Mouse (Mus musculus) intestine, embryonic 16.5 days (tissue): ENCODE data around the gene Cadm2. TPM values are rescaled to one million over a fixed set of nuclear protein-coding genes. Genes with fewer than 3 reads are reported as not detected.

ENCODE experiments used
- ATAC-seq: fragments of 200-750 bp; cut with Nextera tagmentation; 2 replicates; pipeline ENCODE4 v1.8.0; 2017; ENCODE audit warnings: moderate TSS enrichment, moderate library complexity
- H3K27ac ChIP-seq: fragments of 300-500 bp; sonication (generic); 2 replicates; pipeline ENCODE4 v1.5.1; 2014; ENCODE audit warnings: mild to moderate bottlenecking, low read length
- H3K27me3 ChIP-seq: fragments of 300-500 bp; sonication (generic); replicated peaks from 2 replicates; pipeline ENCODE4 v1.6.1; 2014; ENCODE audit warnings: low read length, control low read depth, mixed read lengths; ENCODE audit not compliant: control insufficient read depth, insufficient read depth
- H3K36me3 ChIP-seq: fragments of 300-500 bp; sonication (generic); 2 replicates; pipeline ENCODE4 v1.6.1; 2014; ENCODE audit warnings: low read length, control low read depth; ENCODE audit not compliant: control insufficient read depth, insufficient read depth
- H3K4me1 ChIP-seq: fragments of 300-500 bp; sonication (generic); 2 replicates; pipeline ENCODE4 v1.6.1; 2014; ENCODE audit warnings: low read length, control low read depth, mixed read lengths; ENCODE audit not compliant: control insufficient read depth, insufficient read depth
- H3K4me2 ChIP-seq: fragments of 300-500 bp; sonication (generic); 2 replicates; pipeline ENCODE4 v1.6.1; 2014; ENCODE audit warnings: low read depth, low read length, control low read depth
- H3K4me3 ChIP-seq: fragments of 300-500 bp; sonication (generic); 2 replicates; pipeline ENCODE4 v1.5.1; 2014; ENCODE audit warnings: mild to moderate bottlenecking, low read length
- H3K9ac ChIP-seq: fragments of 300-500 bp; sonication (generic); 2 replicates; pipeline ENCODE4 v1.6.1; 2014; ENCODE audit warnings: low read depth, low read length
- H3K9me3 ChIP-seq: fragments of 300-500 bp; sonication (generic); 2 replicates; pipeline ENCODE4 v1.6.1; 2016; ENCODE audit warnings: low read length, control low read depth; ENCODE audit not compliant: control insufficient read depth
- WGBS: fragments of 180-500 bp; shearing (Covaris S2); extraction: QIAGEN DNeasy Blood & Tissue Kit; methylation state at CpG from one replicate; pipeline ENCODE4 v1.1.7; 2014; 5-methylcytosine and 5-hydroxymethylcytosine counted together
- polyA plus RNA-seq: library from polyadenylated mRNA; unstranded; fragments of >200 nt; fragmentation: Nextera tagmentation; extraction: Ambion mirVana; gene quantifications from 2 replicates; pipeline ENCODE4 v1.2.1, GENCODE M21; 2015

Cadm2 gene
- polyA plus RNA-seq, 1 experiment from 2014 or later = 0.24 TPM

DNA sequence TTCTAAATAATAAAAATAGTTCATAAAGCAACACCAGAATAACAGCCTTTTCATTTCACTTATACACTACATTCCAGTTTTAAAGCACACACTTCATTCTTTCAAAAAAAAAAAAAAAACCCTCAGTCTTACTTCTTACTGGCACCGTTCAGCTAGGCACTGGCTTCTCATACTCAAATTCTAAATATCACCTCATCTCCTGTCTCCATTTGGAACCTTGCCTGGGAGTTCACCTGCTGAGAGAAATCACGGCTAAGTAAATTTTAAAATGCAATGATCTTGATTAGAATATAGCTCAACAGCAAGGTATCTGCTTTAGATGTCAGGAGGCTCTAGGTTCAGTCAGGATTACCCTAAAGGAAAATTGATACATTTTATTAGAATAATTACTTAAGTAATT lies 210.2 kb downstream of the Cadm2 start:
- Histone ChIP-seq H3K27me3 (no peaks in the 10 kb centered on the region), H3K4me1 (no peaks in the 10 kb centered on the region), H3K4me2 (no peak overlapping the region), H3K36me3 (no peaks in the 10 kb centered on the region), H3K27ac (no peak overlapping the region), H3K9me3 (no peaks in the 10 kb centered on the region), H3K4me3 (no peak overlapping the region), H3K9ac (no peak overlapping the region)
- WGBS = 70% methylated on average over 2 of the region's 2 CpGs
- ATAC-seq = no peak

DNA sequence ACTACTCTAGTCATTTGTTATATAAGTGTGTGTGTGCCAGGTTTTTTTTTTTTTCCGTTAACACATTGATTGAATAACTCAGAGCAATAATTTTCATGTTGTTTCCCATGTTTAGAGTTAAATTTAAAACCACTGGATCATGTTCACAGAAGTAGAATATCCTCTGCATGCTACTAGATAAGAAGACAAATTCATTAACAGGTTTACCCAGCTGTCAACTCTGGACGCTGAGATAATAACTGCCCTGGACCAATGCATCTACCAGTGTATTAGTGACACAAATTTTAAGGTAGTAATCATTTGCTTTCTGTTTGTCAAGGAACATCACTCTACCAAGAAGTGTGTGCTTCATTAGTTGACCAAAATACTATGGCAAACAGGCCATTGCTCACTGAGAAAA lies 253.0 kb downstream of the Cadm2 start:
- H3K4me1 ChIP-seq = no peaks in the 10 kb centered on the region
- no peak overlapping the region for H3K4me2 ChIP-seq
- no peak overlapping the region for H3K4me3 ChIP-seq
- WGBS = 76% methylated on average over 2 of the region's 2 CpGs
- no peak overlapping the region for H3K9ac ChIP-seq
- no peak for ATAC-seq
- H3K36me3 ChIP-seq = no peaks in the 10 kb centered on the region
- no peak overlapping the region for H3K27ac ChIP-seq
- H3K27me3 ChIP-seq = no peaks in the 10 kb centered on the region
- no peaks in the 10 kb centered on the region for H3K9me3 ChIP-seq

DNA sequence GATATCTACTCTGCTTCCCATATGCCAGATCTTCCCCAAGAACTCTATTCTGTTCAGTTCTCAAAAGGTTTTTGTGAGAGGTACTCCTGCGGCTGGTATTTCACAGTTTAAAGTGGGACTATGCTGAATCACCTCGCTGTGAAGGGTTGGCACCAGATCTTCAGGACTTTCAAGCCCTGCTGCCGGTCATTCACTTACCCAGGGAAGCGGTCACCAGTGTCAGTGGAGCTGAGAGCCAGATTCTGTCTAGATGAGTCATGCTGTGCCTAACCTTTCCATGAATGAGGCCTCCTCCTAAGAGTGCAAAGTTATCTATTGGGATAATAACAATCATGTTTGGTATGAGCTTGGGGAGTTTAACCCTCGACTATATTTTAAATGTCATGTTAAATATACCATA lies 272.7 kb downstream of the Cadm2 start:
- Histone ChIP-seq H3K4me2 (no peak overlapping the region), H3K36me3 (no peaks in the 10 kb centered on the region), H3K27ac (no peak overlapping the region), H3K4me1 (no peaks in the 10 kb centered on the region), H3K4me3 (no peak overlapping the region), H3K9ac (no peak overlapping the region), H3K9me3 (no peaks in the 10 kb centered on the region), H3K27me3 (no peaks in the 10 kb centered on the region)
- no peak for ATAC-seq
- 86% methylated on average over 5 of the region's 5 CpGs for WGBS

- no peaks in the 10 kb centered on the region for H3K36me3 ChIP-seq
- no peak overlapping the region for H3K4me3 ChIP-seq
- H3K4me2 ChIP-seq = no peak overlapping the region
- ATAC-seq = no peak
- H3K9ac ChIP-seq = no peak overlapping the region
- no peaks in the 10 kb centered on the region for H3K4me1 ChIP-seq
- no peaks in the 10 kb centered on the region for H3K9me3 ChIP-seq
- no peak overlapping the region for H3K27ac ChIP-seq
- H3K27me3 ChIP-seq = no peaks in the 10 kb centered on the region
These were observed 273.1 kb downstream of the Cadm2 start for GRCm38 (mm10) chr16:67347561-67347960.

DNA sequence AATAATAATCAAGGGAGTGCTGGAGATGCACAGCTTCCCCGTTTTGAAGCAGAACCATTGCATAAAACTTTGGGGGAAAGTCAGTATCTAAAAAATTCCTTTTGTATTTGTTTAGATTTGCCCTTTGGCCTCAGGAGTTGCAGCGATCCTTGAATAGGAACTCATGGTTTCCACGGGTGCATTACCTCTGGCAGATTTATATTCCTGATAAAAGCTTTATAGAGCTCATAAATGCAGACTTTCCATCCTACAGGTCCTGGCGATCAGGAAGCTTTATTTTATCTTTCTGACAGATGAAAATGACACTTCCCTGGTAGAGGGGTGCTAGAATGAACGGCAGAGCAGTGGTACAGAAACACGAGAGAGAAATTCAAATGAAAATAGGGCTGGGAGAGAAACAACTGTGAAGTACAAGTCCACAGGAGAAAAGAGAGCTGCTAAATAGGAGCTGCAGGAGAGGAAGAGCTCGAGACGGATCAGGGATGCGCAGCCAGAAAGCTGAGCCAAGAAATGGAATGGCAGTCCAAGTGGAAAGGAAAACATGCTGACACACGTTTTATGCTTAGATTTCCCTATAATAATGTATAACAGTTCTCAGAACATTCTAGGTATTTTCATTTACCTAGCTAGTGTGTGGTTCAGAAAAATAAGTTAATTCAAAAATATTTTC lies 274.0 kb downstream of the Cadm2 start:
- Histone ChIP-seq H3K4me3 (no peak overlapping the region), H3K27ac (no peak overlapping the region), H3K4me2 (no peak overlapping the region), H3K9me3 (no peaks in the 10 kb centered on the region), H3K36me3 (no peaks in the 10 kb centered on the region), H3K27me3 (no peaks in the 10 kb centered on the region), H3K4me1 (no peaks in the 10 kb centered on the region), H3K9ac (no peak overlapping the region)
- 28% methylated on average over 10 of the region's 10 CpGs for WGBS
- peak; percentile 68 for ATAC-seq

DNA sequence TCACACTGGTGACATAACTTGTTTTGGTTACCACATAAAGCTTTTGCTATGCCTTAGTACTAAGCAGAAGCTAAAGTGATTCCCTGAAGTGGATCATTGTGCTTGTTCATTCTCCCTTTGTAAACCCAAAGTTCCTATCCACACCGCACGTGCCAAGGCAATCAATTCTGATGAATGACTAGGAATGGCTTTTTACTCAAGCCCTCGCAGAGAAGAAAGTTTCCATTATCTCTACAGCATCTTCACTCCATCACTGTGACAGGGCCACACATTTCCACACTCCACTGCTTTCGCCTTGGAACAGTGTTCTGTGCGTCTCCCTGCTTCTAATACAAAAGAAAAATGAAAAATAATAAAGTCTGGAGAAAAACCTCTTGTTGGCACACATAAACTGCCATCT lies 276.5 kb downstream of the Cadm2 start:
- H3K9ac ChIP-seq = no peak overlapping the region
- no peak overlapping the region for H3K4me2 ChIP-seq
- ATAC-seq = no peak
- WGBS = 40% methylated on average over 5 of the region's 5 CpGs
- no peaks in the 10 kb centered on the region for H3K4me1 ChIP-seq
- no peaks in the 10 kb centered on the region for H3K9me3 ChIP-seq
- H3K4me3 ChIP-seq = no peak overlapping the region
- no peaks in the 10 kb centered on the region for H3K36me3 ChIP-seq
- no peak overlapping the region for H3K27ac ChIP-seq
- no peaks in the 10 kb centered on the region for H3K27me3 ChIP-seq

GRCm38 (mm10) chr16:67311033-67311432 lies 309.7 kb downstream of the Cadm2 start:
- H3K9ac ChIP-seq = no peak overlapping the region
- no peak overlapping the region for H3K4me3 ChIP-seq
- ATAC-seq = no peak
- H3K4me1 ChIP-seq = no peaks in the 10 kb centered on the region
- no peak overlapping the region for H3K4me2 ChIP-seq
- WGBS = 84% methylated on average over 2 of the region's 2 CpGs
- H3K9me3 ChIP-seq = no peaks in the 10 kb centered on the region
- no peak overlapping the region for H3K27ac ChIP-seq
- no peaks in the 10 kb centered on the region for H3K27me3 ChIP-seq
- H3K36me3 ChIP-seq = no peaks in the 10 kb centered on the region

GRCm38 (mm10) chr16:67284664-67285063 lies 336.0 kb downstream of the Cadm2 start:
- H3K4me3 ChIP-seq = no peak overlapping the region
- WGBS = 84% methylated on average over 3 of the region's 3 CpGs
- no peaks in the 10 kb centered on the region for H3K9me3 ChIP-seq
- no peak overlapping the region for H3K4me2 ChIP-seq
- H3K27me3 ChIP-seq = no peaks in the 10 kb centered on the region
- no peak for ATAC-seq
- no peaks in the 10 kb centered on the region for H3K4me1 ChIP-seq
- no peak overlapping the region for H3K9ac ChIP-seq
- no peak overlapping the region for H3K27ac ChIP-seq
- no peaks in the 10 kb centered on the region for H3K36me3 ChIP-seq

DNA sequence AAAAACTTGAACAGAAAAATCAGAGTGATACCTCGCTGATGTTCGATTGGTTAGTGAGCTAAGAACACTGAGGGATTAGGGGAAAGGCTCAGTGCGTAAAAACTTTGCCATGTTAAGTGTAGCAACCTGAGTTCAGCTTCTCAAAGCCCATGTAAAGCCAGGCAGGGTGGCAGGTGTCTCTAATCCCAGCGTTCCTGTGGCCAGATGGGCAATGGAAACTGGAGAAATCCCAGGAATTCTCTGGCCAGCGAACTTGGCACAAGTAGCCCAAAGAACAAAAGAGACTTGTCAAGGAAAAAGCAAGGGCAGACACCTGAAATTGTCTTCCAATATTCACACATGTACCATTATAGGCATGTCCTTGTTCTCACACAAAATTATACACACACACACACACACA lies 377.1 kb downstream of the Cadm2 start:
- H3K27ac ChIP-seq = no peak overlapping the region
- no peaks in the 10 kb centered on the region for H3K9me3 ChIP-seq
- no peaks in the 10 kb centered on the region for H3K27me3 ChIP-seq
- no peak overlapping the region for H3K4me2 ChIP-seq
- H3K4me3 ChIP-seq = no peak overlapping the region
- 86% methylated on average over 5 of the region's 5 CpGs for WGBS
- no peak for ATAC-seq
- no peak overlapping the region for H3K9ac ChIP-seq
- H3K36me3 ChIP-seq = no peaks in the 10 kb centered on the region
- no peaks in the 10 kb centered on the region for H3K4me1 ChIP-seq

DNA sequence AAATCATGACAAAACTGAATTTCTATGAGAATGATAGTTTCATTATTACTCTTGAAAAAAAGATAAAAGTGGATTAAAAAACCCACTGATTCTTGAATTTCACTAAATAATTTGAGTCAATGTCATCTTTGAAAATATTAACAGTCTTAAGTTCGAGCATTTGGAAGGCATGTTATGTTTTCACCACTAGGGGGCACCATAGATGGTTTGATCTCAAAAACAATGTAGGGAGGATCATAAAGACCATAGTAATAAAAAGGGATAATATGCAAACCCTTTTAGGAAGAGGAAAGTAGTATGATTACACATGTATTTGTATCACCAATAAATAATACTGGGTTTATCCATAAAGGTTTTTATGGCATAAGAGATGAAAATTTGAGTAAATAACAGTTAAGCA lies 385.8 kb downstream of the Cadm2 start:
- Histone ChIP-seq H3K4me2 (no peak overlapping the region), H3K27ac (no peak overlapping the region), H3K36me3 (no peaks in the 10 kb centered on the region), H3K9me3 (no peaks in the 10 kb centered on the region), H3K4me1 (no peaks in the 10 kb centered on the region), H3K27me3 (no peaks in the 10 kb centered on the region), H3K9ac (no peak overlapping the region), H3K4me3 (no peak overlapping the region)
- no peak for ATAC-seq
- 21% methylated on average over 1 of the region's 1 CpGs for WGBS
